Mouse (Mus musculus) heart, adult 2 months (tissue): ENCODE results near the gene Pam. TPM values are rescaled to one million over a fixed set of nuclear protein-coding genes. Genes with fewer than 3 reads are reported as not detected.

ENCODE experiments used
- DNase-seq, 2 experiments: peaks; one replicate each; pipeline ENCODE4 v3.0.0; 2021
- H3K27ac ChIP-seq: fragments of 200-600 bp; 2 replicates; pipeline ENCODE4 v1.8.1; 2022
- H3K27me3 ChIP-seq: fragments of 200-500 bp; 2 replicates; pipeline ENCODE4 v1.6.1; 2012; ENCODE audit warnings: mild to moderate bottlenecking, low read length, inconsistent platforms, mixed read lengths; ENCODE audit not compliant: control insufficient read depth, insufficient read depth
- H3K36me3 ChIP-seq: fragments of 200-500 bp; 2 replicates; pipeline ENCODE4 v1.6.1; 2012; ENCODE audit warnings: low read length, inconsistent platforms; ENCODE audit not compliant: control insufficient read depth, insufficient read depth
- H3K4me1 ChIP-seq: fragments of 200-500 bp; 2 replicates; pipeline ENCODE4 v1.6.1; 2011; ENCODE audit warnings: low read length; ENCODE audit not compliant: control insufficient read depth, insufficient read depth
- H3K4me3 ChIP-seq: fragments of 200-600 bp; 2 replicates; pipeline ENCODE4 v1.8.1; 2022
- H3K79me2 ChIP-seq: fragments of 200-500 bp; replicated peaks from 2 replicates; pipeline ENCODE4 v1.6.1; 2012; ENCODE audit warnings: mild to moderate bottlenecking, inconsistent platforms, low read length, moderate library complexity, mixed read lengths; ENCODE audit not compliant: control insufficient read depth, insufficient read depth
- H3K9ac ChIP-seq: fragments of 200-500 bp; 2 replicates; pipeline ENCODE4 v1.6.1; 2012; ENCODE audit warnings: low read depth, mild to moderate bottlenecking, control low read depth, inconsistent platforms, low read length, mixed read lengths
- CTCF ChIP-seq: fragments of 200-600 bp; IDR thresholded peaks from 2 replicates; pipeline ENCODE4 v1.8.1; 2022; ENCODE audit warnings: antibody characterized with exemption, mild to moderate bottlenecking, moderate library complexity
- EP300 ChIP-seq: fragments of 200-500 bp; IDR thresholded peaks from 2 replicates; pipeline ENCODE4 v1.6.1; 2011; ENCODE audit warnings: low read depth, low read length, control low read depth; ENCODE audit not compliant: insufficient read depth
- POLR2A ChIP-seq: fragments of 200-500 bp; IDR thresholded peaks from 2 replicates; pipeline ENCODE4 v1.6.1; 2011; ENCODE audit warnings: mild to moderate bottlenecking, low read depth, low read length, control low read depth; ENCODE audit not compliant: insufficient read depth
- WGBS: fragments of 180-500 bp; shearing (Covaris S2); methylation state at CpG from one replicate; pipeline ENCODE4 v1.1.7; 2018; 5-methylcytosine and 5-hydroxymethylcytosine counted together
- intact Hi-C: fragments of 180-260 bp; cut with DNase I; formaldehyde crosslinking; loops from one replicate; pipeline ENCODE4 v1.15.1; 2025
- polyA plus RNA-seq: library from polyadenylated mRNA; depleted of rRNA; stranded (reverse); fragments of >200 nt; gene quantifications from 2 replicates; pipeline ENCODE4 v1.2.3, GENCODE M21; 2012
- total RNA-seq, 2 experiments: library from RNA; stranded (reverse); gene quantifications; 2 replicates each; pipeline ENCODE4 v1.2.3; 2021

Pam gene
- total and polyA plus RNA-seq, 3 experiments, result 313 to 641 (median 593) TPM

- no peak overlapping the region for H3K9ac ChIP-seq
- no peak overlapping the region for H3K4me3 ChIP-seq
- H3K27me3 ChIP-seq, result no peaks in the 10 kb centered on the region
- intact Hi-C loops, result no loop called here
- no peaks in the 10 kb centered on the region; the same call in 1 of the 2 replicates for H3K36me3 ChIP-seq
- no peak for DNase-seq
- no peaks in the 10 kb centered on the region for H3K79me2 ChIP-seq
- no peaks in the 10 kb centered on the region for H3K4me1 ChIP-seq
- no peak overlapping the region for H3K27ac ChIP-seq
- WGBS, result 64% methylated on average over 7 of the region's 7 CpGs
- TF ChIP-seq POLR2A (no peak), EP300 (no peak), CTCF (no peak)
Observed at GRCm38 (mm10) chr1:97900559-97901153, 194.8 kb downstream of the Pam start.

GRCm38 (mm10) chr1:97887511-97887910 is 207.9 kb downstream of the Pam start:
- TF ChIP-seq EP300 (no peak), POLR2A (no peak), CTCF (no peak)
- H3K79me2 ChIP-seq, result no peaks in the 10 kb centered on the region
- no peak overlapping the region for H3K4me3 ChIP-seq
- no peak for DNase-seq
- no peak overlapping the region for H3K9ac ChIP-seq
- intact Hi-C loops, result loop anchor here (10.0 kb wide), 1 partner anchor 287 kb away; no protein-coding TSS in a partner anchor
- no peak overlapping the region for H3K27ac ChIP-seq
- no peaks in the 10 kb centered on the region for H3K4me1 ChIP-seq
- H3K36me3 ChIP-seq, result peaks cover 6% of the 10 kb centered on the region; the same call in 1 of the 2 replicates
- no peaks in the 10 kb centered on the region for H3K27me3 ChIP-seq
- WGBS, result 72% methylated on average over 9 of the region's 9 CpGs

DNA sequence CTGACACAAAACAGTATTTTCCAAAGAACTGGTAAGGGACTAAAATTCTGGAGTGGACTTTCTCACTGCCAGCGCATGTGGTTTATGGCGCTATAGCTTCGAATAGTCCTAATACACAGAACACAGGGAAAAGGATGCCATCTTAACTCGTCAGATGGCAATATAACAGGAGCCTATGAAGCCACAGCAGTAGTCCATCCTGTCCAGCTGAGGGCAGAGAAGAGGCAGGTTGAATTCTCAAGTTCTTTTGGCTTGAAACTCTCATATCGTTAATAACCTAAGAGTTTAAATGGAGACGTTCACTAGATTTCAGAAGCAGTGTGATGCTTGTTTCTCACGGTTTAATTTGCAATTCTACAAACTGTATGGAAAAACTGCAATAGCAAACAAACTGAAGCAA is 211.9 kb downstream of the Pam start:
- H3K36me3 ChIP-seq, result peaks cover 6% of the 10 kb centered on the region; the same call in 1 of the 2 replicates
- no peak overlapping the region for H3K4me3 ChIP-seq
- H3K4me1 ChIP-seq, result no peaks in the 10 kb centered on the region
- no peak overlapping the region for H3K9ac ChIP-seq
- TF ChIP-seq CTCF (peak; percentile 50), EP300 (no peak)
- no peak overlapping the region for H3K27ac ChIP-seq
- DNase-seq, result no peak
- H3K27me3 ChIP-seq, result no peaks in the 10 kb centered on the region
- intact Hi-C loops, result loop anchor here (10.0 kb wide), 1 partner anchor 291 kb away; no protein-coding TSS in a partner anchor
- no peaks in the 10 kb centered on the region for H3K79me2 ChIP-seq
- WGBS, result 83% methylated on average over 7 of the region's 7 CpGs

DNA sequence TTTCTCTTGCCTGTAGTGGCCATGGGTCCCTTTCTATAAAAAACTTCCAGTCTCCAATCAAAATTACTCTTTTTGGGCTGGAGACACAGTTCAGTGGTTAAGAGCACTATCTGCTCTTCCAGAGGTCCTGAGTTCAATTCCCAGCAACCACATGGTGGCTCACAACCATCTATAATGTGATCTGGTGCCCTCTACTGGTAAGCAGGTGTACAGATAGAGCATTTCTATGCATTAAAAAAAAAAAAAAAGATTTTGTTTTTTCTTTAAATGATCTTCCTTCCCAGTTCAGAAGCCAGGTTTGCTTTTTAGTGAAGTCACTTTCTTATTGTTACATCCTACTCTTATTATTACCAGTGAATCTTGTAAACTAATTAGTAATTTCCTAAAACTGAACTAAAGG is 218.4 kb downstream of the Pam start:
- H3K4me1 ChIP-seq, result peaks cover 2% of the 10 kb centered on the region
- H3K9ac ChIP-seq, result no peak overlapping the region
- H3K4me3 ChIP-seq, result no peak overlapping the region
- H3K79me2 ChIP-seq, result no peaks in the 10 kb centered on the region
- H3K27me3 ChIP-seq, result no peaks in the 10 kb centered on the region
- H3K27ac ChIP-seq, result no peak overlapping the region
- intact Hi-C loops, result no loop called here
- DNase-seq, result no peak
- TF ChIP-seq POLR2A (no peak), CTCF (peak; percentile 59), EP300 (no peak)
- no peaks in the 10 kb centered on the region for H3K36me3 ChIP-seq

GRCm38 (mm10) chr1:97873490-97874054 is 221.9 kb downstream of the Pam start:
- H3K79me2 ChIP-seq, result no peaks in the 10 kb centered on the region
- no peaks in the 10 kb centered on the region for H3K27me3 ChIP-seq
- H3K36me3 ChIP-seq, result no peaks in the 10 kb centered on the region
- no peak overlapping the region for H3K4me3 ChIP-seq
- no peak overlapping the region for H3K27ac ChIP-seq
- TF ChIP-seq CTCF, result no peak
- no peak for TF ChIP-seq EP300
- no peak for TF ChIP-seq POLR2A
- 81% methylated on average over 2 of the region's 2 CpGs for WGBS
- intact Hi-C loops, result no loop called here
- DNase-seq, result no peak
- peaks cover 2% of the 10 kb centered on the region for H3K4me1 ChIP-seq
- no peak overlapping the region for H3K9ac ChIP-seq

GRCm38 (mm10) chr1:97872493-97872892 is 223.0 kb downstream of the Pam start:
- no peak for TF ChIP-seq EP300
- no peak for TF ChIP-seq POLR2A
- peak; percentile 52 for TF ChIP-seq CTCF
- Histone ChIP-seq H3K79me2 (no peaks in the 10 kb centered on the region), H3K4me3 (no peak overlapping the region), H3K4me1 (peaks cover 2% of the 10 kb centered on the region), H3K27me3 (no peaks in the 10 kb centered on the region), H3K36me3 (no peaks in the 10 kb centered on the region), H3K9ac (no peak overlapping the region), H3K27ac (no peak overlapping the region)
- WGBS, result 63% methylated on average over 5 of the region's 5 CpGs
- DNase-seq, result no peak
- intact Hi-C loops, result no loop called here
